8 mouse cellular contexts compared by ENCODE assay signal in the genomic region with DNA sequence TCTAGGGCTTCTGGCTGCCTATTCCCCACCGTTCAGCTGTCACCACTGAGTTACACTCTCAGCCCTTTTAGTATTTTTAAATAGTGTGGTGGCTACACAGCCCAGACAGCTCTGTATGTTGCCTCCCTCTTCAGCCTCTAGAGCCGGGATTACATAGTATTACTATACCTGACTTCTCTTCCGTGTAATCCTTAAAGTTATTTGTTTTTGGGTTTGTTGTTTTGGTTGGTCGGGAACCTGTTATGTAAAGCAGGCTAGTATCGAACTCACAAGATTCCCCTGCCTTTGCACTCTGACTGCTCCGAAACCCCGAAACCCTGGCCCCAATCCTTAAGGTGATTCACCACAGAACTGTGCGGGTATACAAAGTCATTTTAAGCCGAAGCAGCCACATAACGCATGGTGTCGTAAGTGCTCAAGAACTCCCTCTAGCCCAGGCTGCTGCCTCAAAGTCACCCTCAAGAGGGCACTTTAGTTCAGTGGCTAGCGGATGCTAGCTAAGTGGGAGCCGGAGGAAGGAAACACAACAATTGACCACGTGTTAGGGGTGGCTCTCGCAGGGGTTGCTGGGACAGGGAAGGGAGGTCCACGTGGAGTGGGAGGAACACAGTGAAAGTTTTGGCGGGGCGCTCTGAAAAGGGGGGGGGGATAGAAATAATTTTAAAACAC. TPM values are rescaled to one million over a fixed set of nuclear protein-coding genes. Genes with fewer than 3 reads are reported as not detected.
DNase-seq lines count a peak whose midpoint lies in the region; ATAC-seq and TF ChIP-seq lines count a peak whose summit lies in the region.

No protein-coding gene starts in this region.

- POLR2A ChIA-PET in Patski (lab: Charles Lee), result interaction anchor here (0.7 to 6.9 kb wide), 5 partner anchors 15 to 151 kb away, joined by 3 to 48 read pairs (median 5); partner anchors contain the start of genes Nr1d1 and Rapgefl1

- TF ChIP-seq CTCF in Patski (IDR thresholded peaks at IDR 0.05), result peak; percentile 92
- peak; percentile 85 for TF ChIP-seq CTCF in forebrain, postnatal 0 days (IDR thresholded peaks at IDR 0.05; ENCODE audit: low read depth)

- H3K27me3 ChIP-seq in Patski, result no peaks in the 10 kb centered on the region
- no peaks in the 10 kb centered on the region for H3K27me3 ChIP-seq in forebrain, postnatal 0 days (ENCODE audit: insufficient read depth, low read length)

- ATAC-seq in Patski, result peak; percentile 59
- peak; percentile 91 for ATAC-seq in forebrain, postnatal 0 days
- ATAC-seq in hematopoietic stem cell, adult 5-6 weeks (replicated peaks in 1 of 2; ENCODE audit: insufficient read depth in 1 of 2, low FRiP score in 2 of 2, low TSS enrichment in 1 of 2, low read depth in 1 of 2, poor library complexity in 2 of 2, severe bottlenecking in 2 of 2), result peak; percentile 90 to 92

- 9% methylated on average over 18 of the region's 18 CpGs for WGBS in forebrain, postnatal 0 days

- peak overlapping the region; percentile 41 for H3K4me3 ChIP-seq in forebrain, postnatal 0 days (ENCODE audit: low read depth, low read length)

- DNase-seq in Patski (ENCODE audit: low read depth, low spot score), result no peak
- DNase-seq in cerebellum, adult 8-10 months, result peak; percentile 82
- peak; percentile 89 for DNase-seq in forebrain, postnatal 0 days
- peak; percentile 90 for DNase-seq in layer of hippocampus, adult 9-11 months
- DNase-seq in lung, postnatal 25 days (ENCODE audit: low spot score), result peak; percentile 97
- DNase-seq in retina, postnatal 1 day, result peak; percentile 95
- DNase-seq in thymus, postnatal 36 days, result peak; percentile 86 to 90

- CTCF ChIA-PET in Patski (lab: Charles Lee), result interaction anchor here (0.8 to 5.3 kb wide), 13 partner anchors 14 to 117 kb away, joined by 3 to 74 read pairs (median 5); partner anchors contain the start of genes Csf3 and Nr1d1

- peak overlapping the region; percentile 98 for H3K4me2 ChIP-seq in forebrain, postnatal 0 days (ENCODE audit: low read depth)

- in situ Hi-C loops in Patski (cut with MboI; ENCODE audit: low pct_unique_long_range_greater_than_20kb), result loop anchor here (5.0 kb wide), 1 partner anchor 86 kb away; the partner anchor contains the start of gene Csf3

- H3K27ac ChIP-seq in forebrain, postnatal 0 days (ENCODE audit: low read depth, low read length), result peak overlapping the region; percentile 64

- peaks cover 12% of the 10 kb centered on the region; the same call in 1 of the 2 replicates for H3K4me1 ChIP-seq in forebrain, postnatal 0 days (ENCODE audit: insufficient read depth)

- peak overlapping the region; percentile 40; the same call in 1 of the 2 replicates for H3K9ac ChIP-seq in forebrain, postnatal 0 days

- no peaks in the 10 kb centered on the region for H3K9me3 ChIP-seq in forebrain, postnatal 0 days (ENCODE audit: low read length)

- no peaks in the 10 kb centered on the region for H3K36me3 ChIP-seq in forebrain, postnatal 0 days (ENCODE audit: insufficient read depth)

RNA-seq across cellular contexts. Expression of gene Msl1, which starts 6.6 kb away (rescaled TPM):
- polyA plus RNA-seq in Patski (2021), result 69.9 TPM
- total RNA-seq in forebrain, postnatal 0 days (2014; rRNA removed), result 87.2 and 94.6 TPM in 2 replicates
- polyA plus RNA-seq in forebrain, postnatal 0 days (2015; fragmentation: Nextera tagmentation; extraction: Ambion mirVana), result 16.3 and 24.1 TPM in 2 replicates
- 81.7 and 82.7 TPM in 2 replicates for total RNA-seq in hematopoietic stem cell, adult 5-6 weeks (2017)

RNA-seq across cellular contexts. Expression of gene Nr1d1, which starts 13.6 kb away (rescaled TPM):
- polyA plus RNA-seq in Patski (2021), result 37.2 TPM
- 4.5 and 6.7 TPM in 2 replicates for total RNA-seq in forebrain, postnatal 0 days (2014; rRNA removed)
- polyA plus RNA-seq in forebrain, postnatal 0 days (2015; fragmentation: Nextera tagmentation; extraction: Ambion mirVana), result 10.8 and 11.4 TPM in 2 replicates
- total RNA-seq in hematopoietic stem cell, adult 5-6 weeks (2017), result 0.81 and 1.8 TPM in 2 replicates

RNA-seq across cellular contexts. Expression of gene Casc3, which starts 16.0 kb away (rescaled TPM):
- 39.4 TPM for polyA plus RNA-seq in Patski (2021)
- 22.5 and 27.2 TPM in 2 replicates for total RNA-seq in forebrain, postnatal 0 days (2014; rRNA removed)
- polyA plus RNA-seq in forebrain, postnatal 0 days (2015; fragmentation: Nextera tagmentation; extraction: Ambion mirVana), result 29.5 and 37.4 TPM in 2 replicates
- 22.8 and 34.9 TPM in 2 replicates for total RNA-seq in hematopoietic stem cell, adult 5-6 weeks (2017)

RNA-seq across cellular contexts. Expression of gene Rapgefl1, which starts 47.9 kb away (rescaled TPM):
- polyA plus RNA-seq in Patski (2021), result 2.8 TPM
- total RNA-seq in forebrain, postnatal 0 days (2014; rRNA removed), result 28.7 TPM in 2 replicates
- 5.6 and 9.8 TPM in 2 replicates for polyA plus RNA-seq in forebrain, postnatal 0 days (2015; fragmentation: Nextera tagmentation; extraction: Ambion mirVana)
- 0.40 and 0.75 TPM in 2 replicates for total RNA-seq in hematopoietic stem cell, adult 5-6 weeks (2017)

RNA-seq across cellular contexts. Expression of gene Thra, which starts 48.2 kb away (rescaled TPM):
- polyA plus RNA-seq in Patski (2021), result 44.7 TPM
- total RNA-seq in forebrain, postnatal 0 days (2014; rRNA removed), result 1,003 and 1,159 TPM in 2 replicates
- polyA plus RNA-seq in forebrain, postnatal 0 days (2015; fragmentation: Nextera tagmentation; extraction: Ambion mirVana), result 223 and 233 TPM in 2 replicates
- 25.3 and 36.8 TPM in 2 replicates for total RNA-seq in hematopoietic stem cell, adult 5-6 weeks (2017)
